Mouse (Mus musculus): ENCODE results near the gene Cenpt.

GRCm38 (mm10) chr8:105854715-105855216 is 1.7 kb upstream of the Cenpt start, which contains the start of gene Thap11:
- TF ChIP-seq POLR2A (IDR thresholded peaks at IDR 0.05; ENCODE audit: low read depth, low read length), result peak; percentile 37; the same call in 1 of the 2 replicates
- TF ChIP-seq CTCF (IDR thresholded peaks at IDR 0.05; ENCODE audit: borderline replicate concordance, insufficient read depth, low read length), result peak; percentile 68; the same call in 1 of the 2 replicates
